Mouse (Mus musculus): ENCODE results near the gene Tmeff2. TPM values are rescaled to one million over a fixed set of nuclear protein-coding genes. Genes with fewer than 3 reads are reported as not detected.

Tmeff2 gene
- polyA plus RNA-seq, 1 experiment from 2014 or later, result 3.0 TPM

- Histone ChIP-seq H3K27me3 (replicated peaks; ENCODE audit: insufficient read depth, low read length) (no peaks in the 10 kb centered on the region), H3K4me2 (replicated peaks; ENCODE audit: low read depth, low read length) (no peak overlapping the region), H3K4me1 (ENCODE audit: insufficient read depth, low read depth, low read length) (peaks cover 3% of the 10 kb centered on the region; the same call in 1 of the 2 replicates), H3K27ac (ENCODE audit: low read length) (no peak overlapping the region), H3K36me3 (ENCODE audit: insufficient read depth, low read length) (no peaks in the 10 kb centered on the region), H3K9ac (replicated peaks; ENCODE audit: low read depth) (no peak overlapping the region), H3K9me3 (ENCODE audit: low read length) (no peaks in the 10 kb centered on the region), H3K4me3 (ENCODE audit: low read depth, low read length) (no peak overlapping the region)
- no peak for TF ChIP-seq CTCF (IDR thresholded peaks at IDR 0.05)
- peak; percentile 71 for TF ChIP-seq EP300 (IDR thresholded peaks at IDR 0.05)
- 66% methylated on average over 2 of the region's 2 CpGs for WGBS
- ATAC-seq, result no peak; the same call in 1 of the 2 replicates
- DNase-seq (ENCODE audit: low spot score), result peak; percentile 32
These were observed 194.3 kb downstream of the Tmeff2 start for GRCm38 (mm10) chr1:51094713-51095112.

- Histone ChIP-seq H3K27ac (ENCODE audit: low read length) (peak overlapping the region; percentile 72), H3K4me1 (ENCODE audit: insufficient read depth, low read depth, low read length) (peaks cover 3% of the 10 kb centered on the region; the same call in 1 of the 2 replicates), H3K4me2 (replicated peaks; ENCODE audit: low read depth, low read length) (no peak overlapping the region), H3K9ac (replicated peaks; ENCODE audit: low read depth) (no peak overlapping the region), H3K4me3 (ENCODE audit: low read depth, low read length) (no peak overlapping the region), H3K36me3 (ENCODE audit: insufficient read depth, low read length) (no peaks in the 10 kb centered on the region), H3K9me3 (ENCODE audit: low read length) (no peaks in the 10 kb centered on the region), H3K27me3 (replicated peaks; ENCODE audit: insufficient read depth, low read length) (no peaks in the 10 kb centered on the region)
- ATAC-seq, result peak; percentile 91
- WGBS, result 38% methylated on average over 4 of the region's 4 CpGs
- TF ChIP-seq CTCF (IDR thresholded peaks at IDR 0.05) (peak; percentile 53), EP300 (IDR thresholded peaks at IDR 0.05) (peak; percentile 97)
- DNase-seq (ENCODE audit: low spot score), result peak; percentile 85
These were observed 196.6 kb downstream of the Tmeff2 start for GRCm38 (mm10) chr1:51096848-51097598.

- 95% methylated on average over 2 of the region's 2 CpGs for WGBS
- no peak for ATAC-seq
- H3K27me3 ChIP-seq (replicated peaks; ENCODE audit: insufficient read depth, low read length), result no peaks in the 10 kb centered on the region
- no peak overlapping the region for H3K27ac ChIP-seq (ENCODE audit: low read length)
- H3K9ac ChIP-seq (replicated peaks; ENCODE audit: low read depth), result no peak overlapping the region
- no peaks in the 10 kb centered on the region for H3K4me1 ChIP-seq (ENCODE audit: insufficient read depth, low read depth, low read length)
- TF ChIP-seq CTCF (IDR thresholded peaks at IDR 0.05) (no peak), EP300 (IDR thresholded peaks at IDR 0.05) (no peak)
- no peaks in the 10 kb centered on the region for H3K9me3 ChIP-seq (ENCODE audit: low read length)
- no peaks in the 10 kb centered on the region for H3K36me3 ChIP-seq (ENCODE audit: insufficient read depth, low read length)
- H3K4me3 ChIP-seq (ENCODE audit: low read depth, low read length), result no peak overlapping the region
- DNase-seq (ENCODE audit: low spot score), result no peak
- no peak overlapping the region for H3K4me2 ChIP-seq (replicated peaks; ENCODE audit: low read depth, low read length)
These were observed 200.7 kb downstream of the Tmeff2 start for GRCm38 (mm10) chr1:51101034-51101590.

GRCm38 (mm10) chr1:51104698-51105097 lies 204.3 kb downstream of the Tmeff2 start:
- WGBS, result 43% methylated on average over 2 of the region's 2 CpGs
- Histone ChIP-seq H3K9me3 (ENCODE audit: low read length) (no peaks in the 10 kb centered on the region), H3K4me3 (ENCODE audit: low read depth, low read length) (no peak overlapping the region), H3K4me1 (ENCODE audit: insufficient read depth, low read depth, low read length) (no peaks in the 10 kb centered on the region), H3K4me2 (replicated peaks; ENCODE audit: low read depth, low read length) (no peak overlapping the region), H3K27ac (ENCODE audit: low read length) (no peak overlapping the region), H3K9ac (replicated peaks; ENCODE audit: low read depth) (no peak overlapping the region), H3K27me3 (replicated peaks; ENCODE audit: insufficient read depth, low read length) (no peaks in the 10 kb centered on the region), H3K36me3 (ENCODE audit: insufficient read depth, low read length) (no peaks in the 10 kb centered on the region)
- ATAC-seq (no peak), DNase-seq (ENCODE audit: low spot score) (no peak)
- TF ChIP-seq CTCF (IDR thresholded peaks at IDR 0.05) (no peak), EP300 (IDR thresholded peaks at IDR 0.05) (no peak)

- Histone ChIP-seq H3K4me3 (ENCODE audit: low read depth, low read length) (no peak overlapping the region), H3K36me3 (ENCODE audit: insufficient read depth, low read length) (no peaks in the 10 kb centered on the region), H3K27ac (ENCODE audit: low read length) (no peak overlapping the region), H3K27me3 (replicated peaks; ENCODE audit: insufficient read depth, low read length) (no peaks in the 10 kb centered on the region), H3K4me2 (replicated peaks; ENCODE audit: low read depth, low read length) (no peak overlapping the region), H3K9me3 (ENCODE audit: low read length) (no peaks in the 10 kb centered on the region), H3K9ac (replicated peaks; ENCODE audit: low read depth) (no peak overlapping the region), H3K4me1 (ENCODE audit: insufficient read depth, low read depth, low read length) (no peaks in the 10 kb centered on the region)
- ATAC-seq, result no peak
- TF ChIP-seq CTCF (IDR thresholded peaks at IDR 0.05), result no peak
- peak; percentile 46 for TF ChIP-seq EP300 (IDR thresholded peaks at IDR 0.05)
- no peak for DNase-seq (ENCODE audit: low spot score)
- WGBS, result 54% methylated on average over 4 of the region's 4 CpGs
These were observed 206.0 kb downstream of the Tmeff2 start for GRCm38 (mm10) chr1:51106401-51106920.

GRCm38 (mm10) chr1:51107299-51107698 lies 206.9 kb downstream of the Tmeff2 start:
- 41% methylated on average over 2 of the region's 2 CpGs for WGBS
- Histone ChIP-seq H3K9ac (replicated peaks; ENCODE audit: low read depth) (no peak overlapping the region), H3K4me1 (ENCODE audit: insufficient read depth, low read depth, low read length) (no peaks in the 10 kb centered on the region), H3K27ac (ENCODE audit: low read length) (no peak overlapping the region), H3K4me2 (replicated peaks; ENCODE audit: low read depth, low read length) (no peak overlapping the region), H3K27me3 (replicated peaks; ENCODE audit: insufficient read depth, low read length) (no peaks in the 10 kb centered on the region), H3K36me3 (ENCODE audit: insufficient read depth, low read length) (no peaks in the 10 kb centered on the region), H3K4me3 (ENCODE audit: low read depth, low read length) (no peak overlapping the region), H3K9me3 (ENCODE audit: low read length) (no peaks in the 10 kb centered on the region)
- ATAC-seq (no peak), DNase-seq (ENCODE audit: low spot score) (no peak)
- TF ChIP-seq CTCF (IDR thresholded peaks at IDR 0.05), result no peak
- TF ChIP-seq EP300 (IDR thresholded peaks at IDR 0.05), result no peak
